Mouse (Mus musculus): ENCODE data around the gene Phf3. TPM values are rescaled to one million over a fixed set of nuclear protein-coding genes. Genes with fewer than 3 reads are reported as not detected.
A peak's percentile ranks its signal among the peaks of the same experiment; 100 is the strongest.

Gene Phf3
- total RNA-seq, 2 experiments from 2014 or later: 83.6 to 99.1 TPM

GRCm38 (mm10) chr1:30805688-30806285 is 67.9 kb downstream of the Phf3 start:
- no peak for TF ChIP-seq CTCF (conservative IDR thresholded peaks at IDR 0.05)
- no peak for DNase-seq (ENCODE audit: low spot score in 2 of 2)
- no peak overlapping the region for H3K27ac ChIP-seq
- H3K4me3 ChIP-seq: no peak overlapping the region

GRCm38 (mm10) chr1:30804919-30805318 is 68.8 kb downstream of the Phf3 start:
- Histone ChIP-seq H3K27ac (no peak overlapping the region), H3K4me3 (no peak overlapping the region)
- DNase-seq (ENCODE audit: low spot score in 2 of 2): no peak
- no peak for TF ChIP-seq CTCF (conservative IDR thresholded peaks at IDR 0.05)

GRCm38 (mm10) chr1:30801911-30802310 is 71.8 kb downstream of the Phf3 start:
- no peak for TF ChIP-seq CTCF (conservative IDR thresholded peaks at IDR 0.05)
- Histone ChIP-seq H3K4me3 (no peak overlapping the region), H3K27ac (no peak overlapping the region)
- no peak for DNase-seq (ENCODE audit: low spot score in 2 of 2)

- no peak overlapping the region for H3K4me3 ChIP-seq
- TF ChIP-seq CTCF (conservative IDR thresholded peaks at IDR 0.05): no peak
- DNase-seq (ENCODE audit: low spot score in 2 of 2): no peak
- no peak overlapping the region for H3K27ac ChIP-seq
Measured at GRCm38 (mm10) chr1:30799277-30799834, 74.4 kb downstream of the Phf3 start.

- Histone ChIP-seq H3K27ac (no peak overlapping the region), H3K4me3 (no peak overlapping the region)
- no peak for TF ChIP-seq CTCF (conservative IDR thresholded peaks at IDR 0.05)
- no peak for DNase-seq (ENCODE audit: low spot score in 2 of 2)
Measured at GRCm38 (mm10) chr1:30794606-30795005, 79.1 kb downstream of the Phf3 start.

- TF ChIP-seq CTCF (conservative IDR thresholded peaks at IDR 0.05): no peak
- Histone ChIP-seq H3K27ac (no peak overlapping the region), H3K4me3 (no peak overlapping the region)
- DNase-seq (ENCODE audit: low spot score in 2 of 2): no peak
Measured at GRCm38 (mm10) chr1:30793357-30793883, 80.3 kb downstream of the Phf3 start.

- no peak for DNase-seq (ENCODE audit: low spot score in 2 of 2)
- TF ChIP-seq CTCF (conservative IDR thresholded peaks at IDR 0.05): no peak
- no peak overlapping the region for H3K4me3 ChIP-seq
- no peak overlapping the region for H3K27ac ChIP-seq
Measured at GRCm38 (mm10) chr1:30792935-30793334, 80.8 kb downstream of the Phf3 start.

- no peak for DNase-seq (ENCODE audit: low spot score in 2 of 2)
- Histone ChIP-seq H3K27ac (no peak overlapping the region), H3K4me3 (no peak overlapping the region)
- TF ChIP-seq CTCF (conservative IDR thresholded peaks at IDR 0.05): no peak
Measured at GRCm38 (mm10) chr1:30790220-30790619, 83.5 kb downstream of the Phf3 start.

GRCm38 (mm10) chr1:30789689-30790088 is 84.0 kb downstream of the Phf3 start:
- no peak for TF ChIP-seq CTCF (conservative IDR thresholded peaks at IDR 0.05)
- no peak for DNase-seq (ENCODE audit: low spot score in 2 of 2)
- no peak overlapping the region for H3K4me3 ChIP-seq
- H3K27ac ChIP-seq: no peak overlapping the region

- DNase-seq (ENCODE audit: low spot score in 2 of 2): no peak
- no peak overlapping the region for H3K4me3 ChIP-seq
- H3K27ac ChIP-seq: no peak overlapping the region
- TF ChIP-seq CTCF (conservative IDR thresholded peaks at IDR 0.05): no peak
Measured at GRCm38 (mm10) chr1:30789001-30789400, 84.7 kb downstream of the Phf3 start.

- no peak overlapping the region for H3K4me3 ChIP-seq
- no peak overlapping the region for H3K27ac ChIP-seq
- DNase-seq (ENCODE audit: low spot score in 2 of 2): no peak
- no peak for TF ChIP-seq CTCF (conservative IDR thresholded peaks at IDR 0.05)
Measured at GRCm38 (mm10) chr1:30786583-30786982, 87.1 kb downstream of the Phf3 start.

- no peak for TF ChIP-seq CTCF (conservative IDR thresholded peaks at IDR 0.05)
- no peak overlapping the region for H3K27ac ChIP-seq
- H3K4me3 ChIP-seq: no peak overlapping the region
Measured at GRCm38 (mm10) chr1:30783741-30784140, 90.0 kb downstream of the Phf3 start.

GRCm38 (mm10) chr1:30780293-30780692 is 93.4 kb downstream of the Phf3 start:
- Histone ChIP-seq H3K27ac (no peak overlapping the region), H3K4me3 (no peak overlapping the region)
- TF ChIP-seq CTCF (conservative IDR thresholded peaks at IDR 0.05): peak; percentile 76
- no peak for DNase-seq (ENCODE audit: low spot score in 2 of 2)

More at GRCm38 (mm10) chr1:30783741-30784140, 90.0 kb downstream of the Phf3 start:
- no peak for DNase-seq (ENCODE audit: low spot score in 2 of 2)

GRCm38 (mm10) chr1:30779562-30779961 is 94.2 kb downstream of the Phf3 start:
- DNase-seq (ENCODE audit: low spot score in 2 of 2): no peak
- TF ChIP-seq CTCF (conservative IDR thresholded peaks at IDR 0.05): no peak
- no peak overlapping the region for H3K4me3 ChIP-seq
- no peak overlapping the region for H3K27ac ChIP-seq

Data from layer of hippocampus, adult 2 months (tissue).